Mouse (Mus musculus): Measurements from ENCODE around the gene Ahcyl2.

GRCm38 (mm10) chr6:29804006-29804405 lies 36.2 kb downstream of the Ahcyl2 start:
- TF ChIP-seq POLR2A (IDR thresholded peaks at IDR 0.05; ENCODE audit: extremely low read depth, insufficient read depth, low read length) (no peak), CTCF (IDR thresholded peaks at IDR 0.05; ENCODE audit: extremely low read depth, insufficient read depth, low read length) (no peak)

All from cortical plate, adult 2 months (tissue).